Mouse (Mus musculus) adrenal gland, postnatal 14 days (tissue): Measurements from ENCODE around the gene Gm12258. TPM values are rescaled to one million over a fixed set of nuclear protein-coding genes. Genes with fewer than 3 reads are reported as not detected.

ENCODE experiments used
- DNase-seq: peaks from one replicate; pipeline ENCODE4 v3.0.0; 2021; ENCODE audit warnings: mixed read lengths
- total RNA-seq: library from RNA; stranded (reverse); gene quantifications from 2 replicates; pipeline ENCODE4 v1.2.3, GENCODE M21; 2021

Gm12258 gene
- total RNA-seq, 1 experiment from 2014 or later, result 4.4 TPM

GRCm38 (mm10) chr11:58901080-58901479 is 54.1 kb downstream of the Gm12258 start:
- no peak for DNase-seq

GRCm38 (mm10) chr11:58903511-58904409 is 56.8 kb downstream of the Gm12258 start, which contains the start of gene Zfp39:
Gene Zfp39 (minus strand): TSS chr11:58904225.
- DNase-seq, result peak; percentile 98

GRCm38 (mm10) chr11:58904410-58904718 is 57.4 kb downstream of the Gm12258 start:
- DNase-seq, result no peak

GRCm38 (mm10) chr11:58904838-58905237 is 57.9 kb downstream of the Gm12258 start:
- DNase-seq, result peak; percentile 33

Other genes starting within 250 kb of the Gm12258 start
- gene 2210407C18Rik, start 231.1 kb upstream of the Gm12258 start, total RNA-seq, result not detected in 2 replicates
- not detected in 2 replicates for gene Olfr323, start 216.7 kb upstream of the Gm12258 start, total RNA-seq
- gene Trim58, start 206.7 kb upstream of the Gm12258 start, total RNA-seq, result 0.49 and 1.3 TPM in 2 replicates
- gene Olfr322, start 188.4 kb upstream of the Gm12258 start, total RNA-seq, result not detected in 2 replicates
- gene Olfr320, start 166.1 kb upstream of the Gm12258 start, total RNA-seq, result not detected in 2 replicates
- not detected in 2 replicates for gene Olfr319, start 148.0 kb upstream of the Gm12258 start, total RNA-seq
- not detected in 2 replicates for gene Olfr318, start 123.1 kb upstream of the Gm12258 start, total RNA-seq
- gene Olfr317, start 107.9 kb upstream of the Gm12258 start, total RNA-seq, result not detected in 2 replicates
- not detected in 2 replicates for gene Olfr316, start 94.4 kb upstream of the Gm12258 start, total RNA-seq
- not detected in 2 replicates for gene Olfr315, start 74.0 kb upstream of the Gm12258 start, total RNA-seq
- gene Olfr314, start 64.2 kb upstream of the Gm12258 start, total RNA-seq, result not detected in 2 replicates
- 4.2 and 4.9 TPM in 2 replicates for gene Fam183b, start 45.2 kb upstream of the Gm12258 start, total RNA-seq
- gene Olfr313, start 32.2 kb upstream of the Gm12258 start, total RNA-seq, result not detected in 2 replicates
- gene Olfr312, start 17.9 kb upstream of the Gm12258 start, total RNA-seq, result not detected in 2 replicates
- gene Olfr311, start 7.9 kb upstream of the Gm12258 start, total RNA-seq, result not detected in 2 replicates
- gene 2810021J22Rik, start 20.1 kb downstream of the Gm12258 start, total RNA-seq, result 5.3 and 7.6 TPM in 2 replicates
- 5.2 and 6.0 TPM in 2 replicates for gene Zfp39, start 57.1 kb downstream of the Gm12258 start, total RNA-seq
- gene Btnl10, start 70.8 kb downstream of the Gm12258 start, total RNA-seq, result 0.26 and 3.4 TPM in 2 replicates
- 147 and 153 TPM in 2 replicates for gene Rnf187, start 91.8 kb downstream of the Gm12258 start, total RNA-seq
- gene Hist3h2ba, start 101.8 kb downstream of the Gm12258 start, total RNA-seq, result 16.4 and 23.5 TPM in 2 replicates
- 24.4 and 26.8 TPM in 2 replicates for gene Hist3h2a, start 107.5 kb downstream of the Gm12258 start, total RNA-seq
- 0.11 TPM in 1 of 2 replicates, not detected in the other for gene Trim17, start 107.5 kb downstream of the Gm12258 start, total RNA-seq
- 25.5 and 29.9 TPM in 2 replicates for gene Trim11, start 130.9 kb downstream of the Gm12258 start, total RNA-seq